Mouse (Mus musculus) forelimb bud, embryonic 11.5 days (tissue): ENCODE data around the gene Efcab14.

Experiments
- DNase-seq: peaks from one replicate; pipeline ENCODE4 v3.0.0-alpha.2; 2012; ENCODE audit warnings: low read depth, low spot score

The Efcab14 gene

GRCm38 (mm10) chr4:115737551-115738041 is at the start of gene Efcab14:
TSS of gene Efcab14 (plus strand) at chr4:115737744.
- peak; percentile 98 for DNase-seq

- no peak for DNase-seq
These were observed 36.1 kb upstream of the Efcab14 start for GRCm38 (mm10) chr4:115701468-115701867.

GRCm38 (mm10) chr4:115703927-115704505 is 33.5 kb upstream of the Efcab14 start:
- no peak for DNase-seq

GRCm38 (mm10) chr4:115708974-115709593 is 28.5 kb upstream of the Efcab14 start:
- DNase-seq, result peak; percentile 37

GRCm38 (mm10) chr4:115709792-115710418 is 27.6 kb upstream of the Efcab14 start:
- DNase-seq, result peak; percentile 80

- peak; percentile 89 for DNase-seq
These were observed 8.8 kb upstream of the Efcab14 start for GRCm38 (mm10) chr4:115728721-115729120.

- peak; percentile 83 for DNase-seq
These were observed 5.8 kb upstream of the Efcab14 start for GRCm38 (mm10) chr4:115731588-115732222.

GRCm38 (mm10) chr4:115732223-115732818 is 5.2 kb upstream of the Efcab14 start:
- DNase-seq, result no peak

- DNase-seq, result no peak
These were observed 3.8 kb upstream of the Efcab14 start for GRCm38 (mm10) chr4:115733746-115734145.

- DNase-seq, result no peak
These were observed 2.7 kb upstream of the Efcab14 start for GRCm38 (mm10) chr4:115734867-115735266.

GRCm38 (mm10) chr4:115738481-115738985 is 989 bp downstream of the Efcab14 start:
- DNase-seq, result no peak

GRCm38 (mm10) chr4:115742658-115743057 is 5.1 kb downstream of the Efcab14 start:
- DNase-seq, result no peak

GRCm38 (mm10) chr4:115743096-115743495 is 5.6 kb downstream of the Efcab14 start:
- no peak for DNase-seq

GRCm38 (mm10) chr4:115748181-115748580 is 10.6 kb downstream of the Efcab14 start:
- no peak for DNase-seq

- DNase-seq, result no peak
These were observed 11.8 kb downstream of the Efcab14 start for GRCm38 (mm10) chr4:115749336-115749735.

- DNase-seq, result no peak
These were observed 16.6 kb downstream of the Efcab14 start for GRCm38 (mm10) chr4:115754101-115754500.

- no peak for DNase-seq
These were observed 17.3 kb downstream of the Efcab14 start for GRCm38 (mm10) chr4:115754851-115755250.

- no peak for DNase-seq
These were observed 23.7 kb downstream of the Efcab14 start for GRCm38 (mm10) chr4:115761206-115761605.

GRCm38 (mm10) chr4:115764581-115764980 is 27.0 kb downstream of the Efcab14 start:
- no peak for DNase-seq

GRCm38 (mm10) chr4:115767647-115768467 is 30.3 kb downstream of the Efcab14 start:
- DNase-seq, result no peak

GRCm38 (mm10) chr4:115775056-115775455 is 37.5 kb downstream of the Efcab14 start:
- DNase-seq, result no peak
